Mouse (Mus musculus): ENCODE measurements around the gene Wdfy4.

Wdfy4 gene

GRCm38 (mm10) chr14:33078596-33078995 lies 106.7 kb downstream of the Wdfy4 start:
- no peak for DNase-seq (ENCODE audit: low spot score)

GRCm38 (mm10) chr14:33078110-33078509 lies 107.2 kb downstream of the Wdfy4 start:
- DNase-seq (ENCODE audit: low spot score): no peak

GRCm38 (mm10) chr14:33073355-33073754 lies 112.0 kb downstream of the Wdfy4 start:
- DNase-seq (ENCODE audit: low spot score): no peak

GRCm38 (mm10) chr14:33072351-33072750 lies 113.0 kb downstream of the Wdfy4 start:
- DNase-seq (ENCODE audit: low spot score): no peak

- DNase-seq (ENCODE audit: low spot score): no peak
Observed at GRCm38 (mm10) chr14:33067676-33068075, 117.6 kb downstream of the Wdfy4 start.

GRCm38 (mm10) chr14:33062996-33063395 lies 122.3 kb downstream of the Wdfy4 start:
- DNase-seq (ENCODE audit: low spot score): no peak

- DNase-seq (ENCODE audit: low spot score): no peak
Observed at GRCm38 (mm10) chr14:33058881-33059660, 126.2 kb downstream of the Wdfy4 start.

- no peak for DNase-seq (ENCODE audit: low spot score)
Observed at GRCm38 (mm10) chr14:33053441-33053840, 131.9 kb downstream of the Wdfy4 start.

- no peak for DNase-seq (ENCODE audit: low spot score)
Observed at GRCm38 (mm10) chr14:33045217-33045616, 140.1 kb downstream of the Wdfy4 start.

- no peak for DNase-seq (ENCODE audit: low spot score)
Observed at GRCm38 (mm10) chr14:33036811-33037210, 148.5 kb downstream of the Wdfy4 start.

- DNase-seq (ENCODE audit: low spot score): no peak
Observed at GRCm38 (mm10) chr14:33035386-33035785, 149.9 kb downstream of the Wdfy4 start.

GRCm38 (mm10) chr14:33033424-33033823 lies 151.9 kb downstream of the Wdfy4 start:
- no peak for DNase-seq (ENCODE audit: low spot score)

- no peak for DNase-seq (ENCODE audit: low spot score)
Observed at GRCm38 (mm10) chr14:33030849-33031248, 154.5 kb downstream of the Wdfy4 start.

GRCm38 (mm10) chr14:33019606-33020005 lies 165.7 kb downstream of the Wdfy4 start:
- DNase-seq (ENCODE audit: low spot score): no peak

- no peak for DNase-seq (ENCODE audit: low spot score)
Observed at GRCm38 (mm10) chr14:33019050-33019449, 166.3 kb downstream of the Wdfy4 start.

- DNase-seq (ENCODE audit: low spot score): no peak
Observed at GRCm38 (mm10) chr14:33007638-33008037, 177.7 kb downstream of the Wdfy4 start.

GRCm38 (mm10) chr14:33005114-33005513 lies 180.2 kb downstream of the Wdfy4 start:
- DNase-seq (ENCODE audit: low spot score): no peak

GRCm38 (mm10) chr14:33000112-33000979 lies 185.0 kb downstream of the Wdfy4 start:
- no peak for DNase-seq (ENCODE audit: low spot score)

GRCm38 (mm10) chr14:32999511-32999910 lies 185.8 kb downstream of the Wdfy4 start:
- DNase-seq (ENCODE audit: low spot score): no peak

GRCm38 (mm10) chr14:32994954-32995636 lies 190.2 kb downstream of the Wdfy4 start:
- no peak for DNase-seq (ENCODE audit: low spot score)

- no peak for DNase-seq (ENCODE audit: low spot score)
Observed at GRCm38 (mm10) chr14:32991082-32991481, 194.2 kb downstream of the Wdfy4 start, which contains the start of gene Lrrc18. Lrrc18 (plus strand) TSS chr14:32991382.

GRCm38 (mm10) chr14:32986659-32987058 lies 198.6 kb downstream of the Wdfy4 start:
- no peak for DNase-seq (ENCODE audit: low spot score)
